Mouse (Mus musculus): ENCODE measurements around the gene Hspa1l. TPM values are rescaled to one million over a fixed set of nuclear protein-coding genes. Genes with fewer than 3 reads are reported as not detected.
"Not testable (repeated sequence)": the region's sequence is repeated elsewhere in the genome, so short reads cannot be mapped to it uniquely, and the experiment has no call there.

Hspa1l gene
- polyA plus RNA-seq, 1 experiment from 2014 or later, result 2.1 TPM

DNA sequence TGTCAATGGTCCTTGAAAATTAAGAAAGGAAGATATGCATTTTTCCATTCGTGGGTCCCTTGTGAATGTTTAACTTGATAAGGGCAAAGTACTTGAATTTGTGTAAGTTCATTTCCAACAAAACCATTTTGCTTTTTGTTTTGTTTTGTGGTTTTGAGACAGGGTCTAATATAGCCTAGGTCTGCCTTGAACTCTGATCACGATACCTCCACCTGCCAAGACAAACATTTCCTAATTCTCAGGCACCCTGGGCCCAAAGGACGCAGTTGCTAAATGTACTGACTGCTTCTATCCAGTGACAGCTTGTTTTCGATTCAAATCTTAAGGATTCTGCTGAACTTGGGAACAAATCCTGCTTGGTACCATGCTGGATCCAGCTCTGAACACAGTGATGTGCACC, 7.1 kb downstream of the Hspa1l start:
- H3K27me3 ChIP-seq (replicated peaks), result no peaks in the 10 kb centered on the region
- no peak overlapping the region for H3K4me3 ChIP-seq
- H3K27ac ChIP-seq (replicated peaks), result no peak overlapping the region
- H3K4me1 ChIP-seq, result peaks cover 23% of the 10 kb centered on the region
- no peak overlapping the region for H3K4me2 ChIP-seq
- peaks cover 12% of the 10 kb centered on the region; the same call in 1 of the 2 replicates for H3K36me3 ChIP-seq
- H3K9ac ChIP-seq, result no peak overlapping the region
- H3K9me3 ChIP-seq, result no peaks in the 10 kb centered on the region
- ATAC-seq (ENCODE audit: extremely low read depth, insufficient number of reproducible peaks, low FRiP score, low TSS enrichment), result no peak
- WGBS, result 81% methylated on average over 4 of the region's 4 CpGs

DNA sequence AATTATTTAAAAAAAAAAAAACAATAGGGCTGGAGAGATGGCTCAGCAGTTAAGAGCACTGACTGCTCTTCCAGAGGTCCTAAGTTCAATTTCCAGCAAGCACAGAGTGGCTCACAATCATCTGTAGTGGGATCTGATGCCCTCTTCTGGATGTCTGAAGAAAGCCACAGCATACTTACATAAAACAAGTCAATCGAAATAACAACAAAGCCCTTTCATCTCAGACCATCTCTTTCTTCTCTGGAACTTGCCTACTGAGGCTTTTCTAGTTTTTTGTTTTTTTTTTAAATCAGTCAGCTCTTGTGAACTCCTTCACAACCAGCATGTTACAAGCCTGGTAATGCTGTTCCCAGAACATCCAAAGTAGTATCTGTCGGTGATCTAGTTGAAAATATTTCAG, 8.2 kb downstream of the Hspa1l start:
- H3K27me3 ChIP-seq (replicated peaks), result no peaks in the 10 kb centered on the region
- H3K4me2 ChIP-seq, result peak overlapping the region; percentile 96
- peak overlapping the region; percentile 90 for H3K4me3 ChIP-seq
- no peak for ATAC-seq (ENCODE audit: extremely low read depth, insufficient number of reproducible peaks, low FRiP score, low TSS enrichment)
- WGBS, result 12% methylated on average over 2 of the region's 2 CpGs
- H3K4me1 ChIP-seq, result peaks cover 23% of the 10 kb centered on the region
- H3K9me3 ChIP-seq, result no peaks in the 10 kb centered on the region
- H3K36me3 ChIP-seq, result peaks cover 23% of the 10 kb centered on the region
- H3K9ac ChIP-seq, result peak overlapping the region; percentile 95
- H3K27ac ChIP-seq (replicated peaks), result peak overlapping the region; percentile 98

DNA sequence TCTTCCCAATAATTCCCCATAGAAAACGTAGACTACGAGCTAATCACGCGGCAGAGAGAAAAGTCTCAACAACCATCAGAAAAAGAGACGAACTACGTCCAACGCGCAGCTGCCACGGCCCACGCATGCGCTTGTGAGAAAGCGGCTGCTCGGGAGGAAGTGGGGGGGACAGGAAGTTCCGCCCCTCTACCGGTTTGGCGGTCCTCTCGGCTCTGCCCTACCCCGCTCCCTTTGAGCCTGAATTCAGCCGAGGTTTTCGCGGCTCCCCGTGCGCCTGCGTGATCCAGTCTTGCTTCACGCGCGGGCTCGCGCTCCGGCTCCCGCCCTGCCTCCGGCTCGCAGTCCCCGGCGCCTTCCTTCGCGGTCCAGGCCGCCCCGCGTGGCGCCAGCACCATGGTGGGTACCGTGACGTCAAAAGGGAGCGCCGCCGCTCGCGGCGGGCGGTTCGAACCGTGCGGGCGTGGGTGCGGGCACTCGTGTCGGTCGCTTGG, 9.2 kb downstream of the Hspa1l start, which contains the start of gene Lsm2:
Lsm2 (plus strand) TSS at position 173 of the 491 bp plus-strand sequence.
- ATAC-seq (ENCODE audit: extremely low read depth, insufficient number of reproducible peaks, low FRiP score, low TSS enrichment), result peak; percentile 89

DNA sequence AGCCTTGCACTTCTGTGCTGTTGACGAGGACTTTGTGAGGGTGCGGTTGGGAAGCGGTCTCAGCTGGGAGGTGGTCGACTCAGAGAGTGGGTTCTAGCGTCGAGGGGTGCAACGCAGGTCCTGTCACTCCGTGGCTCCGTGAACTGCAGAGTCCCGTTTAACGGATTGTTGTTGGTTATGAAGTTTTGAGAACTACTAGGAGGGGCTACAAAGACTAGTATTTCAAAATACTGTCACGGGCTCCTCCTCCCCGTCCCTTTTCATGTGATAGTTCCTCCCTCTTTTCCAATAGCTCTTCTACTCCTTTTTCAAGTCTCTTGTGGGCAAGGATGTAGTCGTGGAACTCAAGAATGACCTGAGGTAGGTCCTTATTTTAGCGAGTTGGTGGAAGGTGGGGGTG, 9.8 kb downstream of the Hspa1l start:
- no peak for ATAC-seq (ENCODE audit: extremely low read depth, insufficient number of reproducible peaks, low FRiP score, low TSS enrichment)
- peak overlapping the region; percentile 90 for H3K4me3 ChIP-seq
- peak overlapping the region; percentile 98 for H3K27ac ChIP-seq (replicated peaks)
- H3K9ac ChIP-seq, result peak overlapping the region; percentile 95
- H3K27me3 ChIP-seq (replicated peaks), result no peaks in the 10 kb centered on the region
- under 1% methylated on average over 15 of the region's 15 CpGs for WGBS
- H3K9me3 ChIP-seq, result no peaks in the 10 kb centered on the region
- H3K4me2 ChIP-seq, result peak overlapping the region; percentile 96
- H3K4me1 ChIP-seq, result peaks cover 23% of the 10 kb centered on the region
- H3K36me3 ChIP-seq, result peaks cover 32% of the 10 kb centered on the region

More for the DNA sequence above, 9.2 kb downstream of the Hspa1l start, which contains the start of gene Lsm2:
- Histone ChIP-seq H3K9ac (peak within 1 kb of the TSS; percentile 95), H3K4me3 (peak within 1 kb of the TSS; percentile 90), H3K9me3 (no peaks in the 10 kb centered on the region), H3K27ac (replicated peaks) (peak within 1 kb of the TSS; percentile 98), H3K4me1 (peaks cover 23% of the 10 kb centered on the region), H3K27me3 (replicated peaks) (no peaks in the 10 kb centered on the region), H3K4me2 (peak within 1 kb of the TSS; percentile 96), H3K36me3 (peaks cover 33% of the 10 kb centered on the region)
- under 1% methylated on average over 48 of the region's 58 CpGs for WGBS

GRCm38 (mm10) chr17:34984218-34984617, 11.7 kb downstream of the Hspa1l start:
- no peak overlapping the region for H3K27ac ChIP-seq (replicated peaks)
- no peaks in the 10 kb centered on the region for H3K9me3 ChIP-seq
- no peak for ATAC-seq (ENCODE audit: extremely low read depth, insufficient number of reproducible peaks, low FRiP score, low TSS enrichment)
- peaks cover 46% of the 10 kb centered on the region for H3K36me3 ChIP-seq
- peaks cover 23% of the 10 kb centered on the region for H3K4me1 ChIP-seq
- H3K4me3 ChIP-seq, result no peak overlapping the region
- H3K9ac ChIP-seq, result no peak overlapping the region
- no peak overlapping the region for H3K4me2 ChIP-seq
- WGBS, result 81% methylated on average over 2 of the region's 2 CpGs
- H3K27me3 ChIP-seq (replicated peaks), result no peaks in the 10 kb centered on the region

DNA sequence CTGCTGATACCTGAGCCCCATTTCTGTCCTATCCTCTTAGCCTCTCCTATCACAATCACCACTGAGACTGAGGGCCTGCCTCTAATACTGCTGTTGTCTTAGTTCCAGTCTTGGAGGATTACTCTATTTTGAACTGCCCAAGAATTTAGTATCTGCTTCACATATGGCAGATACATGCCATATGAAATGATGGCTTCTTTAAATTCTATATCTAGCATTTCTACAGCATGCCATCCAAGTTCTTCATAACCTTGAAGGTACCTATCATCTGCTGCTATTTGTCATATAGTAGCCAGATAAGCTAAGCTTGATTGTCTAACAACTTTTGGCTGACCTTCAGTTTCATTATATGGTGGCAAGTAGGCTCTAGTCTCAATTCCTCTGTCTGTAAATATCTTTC, 22.2 kb downstream of the Hspa1l start:
- no peak overlapping the region for H3K9ac ChIP-seq

GRCm38 (mm10) chr17:34995192-34995591, 22.7 kb downstream of the Hspa1l start:
- not testable (repeated sequence) for H3K9me3 ChIP-seq; H3K27me3 ChIP-seq (replicated peaks); H3K4me3 ChIP-seq; H3K27ac ChIP-seq (replicated peaks); ATAC-seq (ENCODE audit: extremely low read depth, insufficient number of reproducible peaks, low FRiP score, low TSS enrichment); H3K4me2 ChIP-seq; H3K9ac ChIP-seq
- 90% methylated on average over 4 of the region's 4 CpGs for WGBS
- Histone ChIP-seq H3K4me1 (peaks cover 39% of the 10 kb centered on the region), H3K36me3 (peaks cover 37% of the 10 kb centered on the region)

More for the DNA sequence above, 22.2 kb downstream of the Hspa1l start:
- no peak overlapping the region for H3K27ac ChIP-seq (replicated peaks)
- no peaks in the 10 kb centered on the region for H3K27me3 ChIP-seq (replicated peaks)
- H3K4me1 ChIP-seq, result peaks cover 34% of the 10 kb centered on the region
- no peaks in the 10 kb centered on the region for H3K9me3 ChIP-seq
- H3K4me3 ChIP-seq, result no peak overlapping the region
- H3K4me2 ChIP-seq, result no peak overlapping the region
- no peak for ATAC-seq (ENCODE audit: extremely low read depth, insufficient number of reproducible peaks, low FRiP score, low TSS enrichment)
- peaks cover 40% of the 10 kb centered on the region for H3K36me3 ChIP-seq

GRCm38 (mm10) chr17:34995927-34996326, 23.4 kb downstream of the Hspa1l start:
- Histone ChIP-seq H3K36me3 (peaks cover 30% of the 10 kb centered on the region), H3K4me1 (peaks cover 39% of the 10 kb centered on the region)
- not testable (repeated sequence) for H3K4me3 ChIP-seq; ATAC-seq (ENCODE audit: extremely low read depth, insufficient number of reproducible peaks, low FRiP score, low TSS enrichment); H3K9me3 ChIP-seq; H3K4me2 ChIP-seq; H3K9ac ChIP-seq; H3K27me3 ChIP-seq (replicated peaks); H3K27ac ChIP-seq (replicated peaks)
- 93% methylated on average over 4 of the region's 4 CpGs for WGBS

DNA sequence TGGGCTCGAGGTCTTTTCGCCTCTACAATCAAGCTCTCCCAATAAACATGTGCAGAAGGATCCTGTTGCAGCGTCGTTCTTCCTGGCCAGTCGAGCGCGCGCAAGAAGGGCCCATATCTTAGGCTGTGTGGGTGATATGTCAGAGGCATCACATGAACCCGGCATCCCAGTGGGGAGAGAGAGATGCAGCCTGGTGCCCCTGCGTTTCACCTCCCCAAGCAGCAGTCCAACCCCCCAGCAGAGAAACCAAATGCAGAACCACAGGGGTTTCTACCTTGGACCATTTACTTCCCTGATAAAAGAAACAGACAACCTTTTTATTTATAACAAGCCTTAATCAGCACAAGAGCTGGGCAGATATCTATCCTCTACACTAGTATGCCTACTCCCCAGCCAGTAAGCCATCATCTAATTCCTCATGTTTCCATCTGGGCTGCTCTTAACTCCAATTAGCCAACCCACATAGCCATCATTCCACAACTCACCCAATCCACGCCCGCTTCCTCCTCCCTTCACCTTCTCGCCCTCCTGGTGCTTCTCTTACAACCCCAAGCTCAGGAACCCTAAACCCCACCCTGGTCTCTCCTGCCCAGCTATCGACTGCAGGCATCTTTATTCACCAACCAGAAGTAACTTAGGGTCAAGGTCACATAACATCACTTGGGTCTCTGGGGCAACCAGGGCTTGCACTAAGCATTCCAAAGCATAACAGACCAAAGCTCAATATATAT, 24.1 kb downstream of the Hspa1l start:
- ATAC-seq (ENCODE audit: extremely low read depth, insufficient number of reproducible peaks, low FRiP score, low TSS enrichment), result no peak
- H3K36me3 ChIP-seq, result peaks cover 23% of the 10 kb centered on the region
- H3K4me1 ChIP-seq, result peaks cover 40% of the 10 kb centered on the region
- 85% methylated on average over 12 of the region's 14 CpGs for WGBS
- no peaks in the 10 kb centered on the region for H3K9me3 ChIP-seq
- H3K9ac ChIP-seq, result peak overlapping the region; percentile 50
- no peak overlapping the region for H3K4me3 ChIP-seq
- H3K27ac ChIP-seq (replicated peaks), result no peak overlapping the region
- H3K4me2 ChIP-seq, result peak overlapping the region; percentile 100
- no peaks in the 10 kb centered on the region for H3K27me3 ChIP-seq (replicated peaks)

DNA sequence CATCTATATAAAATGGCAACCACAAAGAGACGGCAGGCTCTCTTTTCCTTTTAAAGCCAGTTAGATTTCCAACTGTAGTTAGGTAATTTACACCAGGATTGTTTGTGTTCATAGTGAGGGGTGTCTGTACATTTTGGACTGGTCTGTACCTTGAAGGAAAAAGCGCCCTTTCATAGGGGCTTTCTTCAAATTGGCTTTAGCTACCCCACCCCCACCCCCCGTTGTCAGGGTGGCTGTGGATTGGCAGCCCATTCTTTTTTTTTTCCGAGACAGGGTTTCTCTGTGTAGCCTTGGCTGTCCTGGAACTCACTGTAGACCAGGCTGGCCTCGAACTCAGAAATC, 24.6 kb downstream of the Hspa1l start:
- Histone ChIP-seq H3K4me1 (peaks cover 46% of the 10 kb centered on the region), H3K27ac (replicated peaks) (no peak overlapping the region), H3K4me3 (no peak overlapping the region), H3K4me2 (peak overlapping the region; percentile 100), H3K9me3 (no peaks in the 10 kb centered on the region), H3K9ac (peak overlapping the region; percentile 50; the same call in 1 of the 2 replicates), H3K27me3 (replicated peaks) (no peaks in the 10 kb centered on the region), H3K36me3 (peaks cover 23% of the 10 kb centered on the region)
- ATAC-seq (ENCODE audit: extremely low read depth, insufficient number of reproducible peaks, low FRiP score, low TSS enrichment), result no peak
- 88% methylated on average over 5 of the region's 5 CpGs for WGBS

DNA sequence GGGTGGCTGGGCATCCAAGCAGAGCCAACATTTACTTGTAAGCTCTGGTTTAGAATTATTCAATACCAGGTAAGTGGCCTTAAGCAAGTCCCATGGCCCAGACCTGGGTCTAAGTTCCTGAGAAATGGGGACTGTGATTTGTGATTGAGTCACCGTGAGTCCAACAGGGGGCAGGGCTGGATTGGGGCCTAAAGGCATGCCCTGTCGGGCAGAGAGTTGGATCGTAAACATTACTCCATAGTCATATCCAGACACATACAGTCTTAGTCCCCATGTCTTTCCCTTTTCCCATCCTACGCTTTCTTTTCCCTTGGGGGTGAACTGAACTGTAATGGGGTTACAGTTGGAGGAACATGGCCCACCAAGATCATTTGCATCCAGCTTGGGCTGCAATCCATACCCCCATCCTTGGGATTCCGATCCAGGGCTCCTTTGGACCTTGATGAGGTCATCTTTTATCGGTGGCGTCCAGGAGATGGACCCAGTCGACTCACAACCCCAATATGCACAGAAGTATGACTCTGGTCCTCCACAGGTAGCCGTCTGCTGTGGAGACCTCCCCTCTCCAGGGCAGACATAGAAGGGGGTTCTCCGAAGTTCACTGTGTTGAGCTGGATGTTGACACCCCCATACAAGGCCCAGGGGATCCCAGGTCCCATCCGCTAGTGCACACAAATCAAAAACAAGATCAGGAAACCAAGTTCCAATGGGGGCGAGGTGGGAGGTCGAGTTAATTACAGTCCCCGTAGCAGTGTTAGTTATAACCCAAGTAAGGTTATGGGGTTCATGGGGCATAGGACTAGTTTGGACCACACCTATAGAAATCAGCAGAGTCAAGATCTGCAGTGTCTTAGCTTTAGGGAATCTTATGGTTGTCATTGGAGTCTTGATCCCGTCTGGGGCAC, 26.3 kb downstream of the Hspa1l start:
- peak overlapping the region; percentile 100 for H3K4me2 ChIP-seq
- no peak overlapping the region for H3K27ac ChIP-seq (replicated peaks)
- no peaks in the 10 kb centered on the region for H3K9me3 ChIP-seq
- H3K4me1 ChIP-seq, result peaks cover 62% of the 10 kb centered on the region
- peak overlapping the region; percentile 83; the same call in 1 of the 2 replicates for H3K9ac ChIP-seq
- no peak for ATAC-seq (ENCODE audit: extremely low read depth, insufficient number of reproducible peaks, low FRiP score, low TSS enrichment)
- WGBS, result 87% methylated on average over 15 of the region's 15 CpGs
- peak overlapping the region; percentile 93 for H3K4me3 ChIP-seq
- H3K36me3 ChIP-seq, result peaks cover 28% of the 10 kb centered on the region
- H3K27me3 ChIP-seq (replicated peaks), result no peaks in the 10 kb centered on the region
